Mouse (Mus musculus) ES-CJ7 (cell line): ENCODE results near the gene Olfr1315-ps1.

Experiments
- DNase-seq: peaks from one replicate; pipeline ENCODE4 v3.0.0; 2011; ENCODE audit warnings: low read depth, low spot score

Gene Olfr1315-ps1

DNA sequence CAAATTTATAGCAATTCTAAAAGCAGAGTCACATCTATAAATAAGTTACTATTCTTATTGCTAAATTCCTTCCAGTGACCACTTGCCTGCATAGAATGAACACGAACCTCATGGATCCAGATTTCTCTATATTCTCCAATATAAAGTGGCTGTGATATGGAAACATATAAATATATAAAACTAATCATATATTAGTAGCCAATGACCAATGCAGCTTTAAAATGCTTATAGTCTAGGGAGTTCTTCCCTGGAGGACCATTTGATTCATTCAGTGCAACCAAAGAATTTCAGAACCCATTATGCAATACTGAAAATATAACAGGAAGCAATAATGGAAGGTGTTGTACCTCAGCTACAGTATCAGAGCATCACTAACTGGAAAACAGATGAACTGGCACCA lies at the start of gene Olfr1315-ps1:
Gene Olfr1315-ps1 (minus strand): TSS at position 101 of the 400 bp plus-strand sequence.
- no peak for DNase-seq

DNA sequence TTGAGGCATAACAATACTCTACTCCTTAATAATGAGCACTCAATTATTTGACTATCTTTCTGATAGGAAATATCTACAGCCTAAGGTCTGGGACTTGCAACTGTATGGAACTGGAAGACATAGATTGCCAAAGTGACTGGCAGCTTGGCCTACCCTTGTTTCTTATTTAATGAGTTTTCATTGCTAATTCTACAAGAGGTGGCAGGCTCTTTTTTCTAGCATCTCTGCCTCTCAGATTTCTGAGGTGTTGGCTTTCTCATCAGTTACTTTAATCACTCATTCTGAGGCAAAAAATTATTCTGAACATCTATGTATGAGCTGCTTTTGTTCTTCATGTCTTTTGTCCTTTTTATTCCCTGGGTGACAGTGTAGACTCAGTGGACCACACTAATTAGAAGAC lies 38.7 kb upstream of the Olfr1315-ps1 start, which contains the start of gene Olfr1318:
Gene Olfr1318 (plus strand): TSS at position 301 of the 400 bp plus-strand sequence.
- no peak for DNase-seq

DNA sequence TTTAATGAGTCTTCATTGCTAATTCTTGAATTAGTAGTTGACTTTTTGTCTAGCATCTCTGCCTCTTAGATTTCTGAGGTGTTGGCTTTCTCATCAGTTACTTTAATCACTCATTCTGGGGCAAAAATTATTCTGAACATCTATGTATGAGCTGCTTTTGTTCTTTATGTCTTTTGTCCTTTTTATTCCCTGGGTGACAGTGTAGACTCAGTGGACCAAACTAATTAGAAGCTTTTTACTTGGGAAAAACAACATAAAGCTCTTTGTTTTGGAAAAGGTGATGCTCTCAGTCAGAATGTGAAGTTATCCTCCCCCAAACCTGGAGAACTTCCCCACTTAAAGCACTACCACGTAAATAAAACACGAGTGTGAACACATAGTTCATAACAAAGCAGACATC lies 24.8 kb upstream of the Olfr1315-ps1 start, which contains the start of gene Olfr1317:
Gene Olfr1317 (plus strand): TSS at position 301 of the 400 bp plus-strand sequence.
- no peak for DNase-seq

DNA sequence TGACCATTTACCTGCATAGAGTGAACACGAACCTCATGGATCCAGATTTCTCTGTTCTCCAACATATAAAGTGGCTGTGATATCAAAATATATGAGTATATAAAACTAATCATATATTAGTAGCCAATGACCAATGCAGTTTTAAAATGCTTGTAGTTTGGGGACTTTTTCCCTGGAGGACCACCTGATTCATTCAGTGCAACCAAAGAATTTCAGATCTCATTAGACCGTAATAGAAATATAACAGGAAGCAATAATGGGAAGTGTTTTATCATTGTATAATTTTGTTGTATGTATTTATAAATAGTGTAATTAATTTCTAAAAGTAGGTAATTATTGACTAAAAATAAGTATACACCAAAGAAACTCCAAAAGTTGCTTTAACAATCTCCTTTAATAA lies 19.6 kb upstream of the Olfr1315-ps1 start, which contains the start of gene Olfr1316:
Gene Olfr1316 (minus strand): TSS at position 101 of the 400 bp plus-strand sequence.
- DNase-seq, result no peak

DNA sequence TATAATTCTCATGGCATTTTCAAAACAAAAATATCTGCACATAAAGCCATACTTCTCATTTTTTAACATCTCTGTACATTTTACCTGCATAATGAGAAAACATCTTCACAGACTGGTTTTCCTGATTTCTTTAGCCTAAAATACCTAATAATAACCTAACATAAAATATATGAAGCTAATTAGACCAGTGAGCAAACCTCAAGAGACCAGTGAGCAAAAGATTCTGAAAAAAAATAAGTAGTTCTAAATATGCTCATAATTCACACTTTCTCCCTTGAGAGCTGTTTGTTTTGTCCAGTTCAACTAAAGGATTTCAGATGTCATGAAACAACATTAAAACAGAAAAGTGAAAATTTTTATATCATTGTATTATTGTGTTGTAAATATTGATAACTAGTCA lies 18.6 kb downstream of the Olfr1315-ps1 start, which contains the start of gene Olfr1314:
Gene Olfr1314 (minus strand): TSS at position 101 of the 400 bp plus-strand sequence.
- DNase-seq, result no peak

DNA sequence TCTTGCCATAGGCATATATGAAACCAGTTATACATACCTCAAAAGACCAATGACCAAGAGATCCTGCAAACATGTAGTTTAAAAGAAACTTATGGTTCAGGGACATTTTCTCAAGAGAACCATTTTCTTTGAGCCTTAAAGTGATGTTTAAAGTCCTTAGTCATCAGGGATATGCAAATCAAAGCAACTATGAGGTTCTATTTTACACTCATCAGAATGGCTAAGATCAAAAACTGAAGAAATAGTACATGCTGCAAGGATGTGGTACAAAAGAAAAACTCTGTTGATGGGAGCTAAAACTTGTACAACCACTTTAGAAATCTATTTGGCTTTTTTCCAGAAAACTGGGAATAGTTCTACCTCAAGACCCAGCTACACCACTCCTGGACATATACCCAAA lies 37.5 kb downstream of the Olfr1315-ps1 start, which contains the start of gene Olfr1313:
Gene Olfr1313 (minus strand): TSS at position 101 of the 400 bp plus-strand sequence.
- no peak for DNase-seq
